8 mouse cellular contexts compared by ENCODE assay signal in the genomic region with DNA sequence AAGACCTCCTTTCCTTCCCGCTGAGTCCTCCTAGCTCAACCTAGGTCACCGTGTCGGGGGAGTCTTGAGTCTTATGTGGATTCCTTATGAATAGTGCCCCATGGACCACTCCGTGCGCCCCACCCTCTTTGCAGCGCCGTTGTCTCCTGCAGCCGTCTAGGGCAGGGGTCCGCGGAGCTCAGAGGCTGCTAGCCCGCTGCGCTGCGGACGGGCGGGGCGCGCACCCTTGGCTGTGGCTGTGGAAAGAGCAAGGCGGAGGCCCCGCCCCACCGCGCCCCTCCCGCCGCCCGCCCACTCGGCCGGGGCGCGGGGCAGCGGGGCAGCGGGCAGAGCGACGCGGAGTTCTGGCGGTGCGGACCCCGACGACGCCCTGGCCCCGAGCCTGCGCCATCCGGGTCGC. TPM values are rescaled to one million over a fixed set of nuclear protein-coding genes. Genes with fewer than 3 reads are reported as not detected.
A peak's percentile ranks its signal among the peaks of the same experiment; 100 is the strongest.
DNase-seq lines count a peak whose midpoint lies in the region; ATAC-seq and TF ChIP-seq lines count a peak whose summit lies in the region.

A gene (plus strand): TSS at position 302 of the 400 bp plus-strand sequence.

- intact Hi-C loops in left cerebral cortex, postnatal 14 days (cut with DNase I): no loop called here

- H3K4me3 ChIP-seq in embryonic facial prominence, embryonic 11.5 days (ENCODE audit: low read depth, low read length): peak within 1 kb of the TSS; percentile 45
- peak within 1 kb of the TSS; percentile 49 for H3K4me3 ChIP-seq in lung, embryonic 16.5 days (ENCODE audit: low read length)
- peak within 1 kb of the TSS; percentile 52 for H3K4me3 ChIP-seq in stomach, embryonic 16.5 days (replicated peaks; ENCODE audit: low read length)
- no peak within 1 kb of the TSS for H3K4me3 ChIP-seq in thymus, adult 2 months (ENCODE audit: control insufficient read depth, insufficient read depth, low read length)

- peaks cover 16% of the 10 kb centered on the region for H3K27me3 ChIP-seq in embryonic facial prominence, embryonic 11.5 days (ENCODE audit: control insufficient read depth, insufficient read depth, low read length)
- peaks cover 26% of the 10 kb centered on the region for H3K27me3 ChIP-seq in lung, embryonic 16.5 days (ENCODE audit: control insufficient read depth, insufficient read depth, low read depth, low read length)
- peaks cover 9% of the 10 kb centered on the region; the same call in 1 of the 2 replicates for H3K27me3 ChIP-seq in stomach, embryonic 16.5 days (ENCODE audit: control insufficient read depth, insufficient read depth, low read length)
- peaks cover 7% of the 10 kb centered on the region; the same call in 1 of the 2 replicates for H3K27me3 ChIP-seq in thymus, adult 2 months (ENCODE audit: control insufficient read depth, insufficient read depth, low read length)

- DNase-seq in adrenal gland, adult 2 months: peak; percentile 32
- no peak for DNase-seq in adrenal gland, postnatal 4 days (ENCODE audit: low spot score in 2 of 2)
- peak; percentile 39 for DNase-seq in embryonic facial prominence, embryonic 11.5 days (ENCODE audit: low spot score)
- peak; percentile 40 for DNase-seq in induced T-regulatory cell, adult 2 months (ENCODE audit: low read depth)
- no peak for DNase-seq in thymus, adult 2 months
- DNase-seq in left cerebral cortex, postnatal 14 days (ENCODE audit: low spot score in 2 of 2): no peak

- peak within 1 kb of the TSS; percentile 47; the same call in 1 of the 2 replicates for H3K27ac ChIP-seq in embryonic facial prominence, embryonic 11.5 days (replicated peaks; ENCODE audit: low read depth, low read length)
- no peak within 1 kb of the TSS for H3K27ac ChIP-seq in lung, embryonic 16.5 days (ENCODE audit: low read length)
- H3K27ac ChIP-seq in stomach, embryonic 16.5 days (ENCODE audit: low read length): peak within 1 kb of the TSS; percentile 56; the same call in 1 of the 2 replicates
- no peak within 1 kb of the TSS for H3K27ac ChIP-seq in thymus, adult 2 months (ENCODE audit: control insufficient read depth, insufficient read depth, low read length)

- no peaks in the 10 kb centered on the region for H3K9me3 ChIP-seq in embryonic facial prominence, embryonic 11.5 days (replicated peaks; ENCODE audit: control insufficient read depth, low read length)
- H3K9me3 ChIP-seq in lung, embryonic 16.5 days (ENCODE audit: control insufficient read depth, low read length): peaks cover 2% of the 10 kb centered on the region; the same call in 1 of the 2 replicates
- no peaks in the 10 kb centered on the region for H3K9me3 ChIP-seq in stomach, embryonic 16.5 days (replicated peaks; ENCODE audit: control insufficient read depth, low read length)

- 2% methylated on average over 36 of the region's 42 CpGs for WGBS in embryonic facial prominence, embryonic 11.5 days
- 1% methylated on average over 36 of the region's 42 CpGs for WGBS in lung, embryonic 16.5 days
- WGBS in stomach, embryonic 16.5 days: 2% methylated on average over 42 of the region's 42 CpGs
- WGBS in thymus, adult 2 months: 4% methylated on average over 42 of the region's 42 CpGs

- no peaks in the 10 kb centered on the region for H3K36me3 ChIP-seq in embryonic facial prominence, embryonic 11.5 days (replicated peaks; ENCODE audit: control insufficient read depth, insufficient read depth, low read depth, low read length)
- no peaks in the 10 kb centered on the region for H3K36me3 ChIP-seq in lung, embryonic 16.5 days (ENCODE audit: control insufficient read depth, insufficient read depth, low read length)
- no peaks in the 10 kb centered on the region for H3K36me3 ChIP-seq in stomach, embryonic 16.5 days (ENCODE audit: control insufficient read depth, insufficient read depth, low read length)
- H3K36me3 ChIP-seq in thymus, adult 2 months (ENCODE audit: control insufficient read depth, insufficient read depth, low read length): no peaks in the 10 kb centered on the region

- H3K4me2 ChIP-seq in embryonic facial prominence, embryonic 11.5 days (ENCODE audit: low read depth, low read length): peak within 1 kb of the TSS; percentile 65
- peak within 1 kb of the TSS; percentile 70 for H3K4me2 ChIP-seq in lung, embryonic 16.5 days (ENCODE audit: low read depth, low read length)
- H3K4me2 ChIP-seq in stomach, embryonic 16.5 days (ENCODE audit: low read depth, low read length): peak within 1 kb of the TSS; percentile 67

- H3K9ac ChIP-seq in embryonic facial prominence, embryonic 11.5 days (replicated peaks; ENCODE audit: low read length): peak within 1 kb of the TSS; percentile 60
- H3K9ac ChIP-seq in lung, embryonic 16.5 days (ENCODE audit: low read length): peak within 1 kb of the TSS; percentile 63
- peak within 1 kb of the TSS; percentile 75 for H3K9ac ChIP-seq in stomach, embryonic 16.5 days (ENCODE audit: low read length)

- TF ChIP-seq CTCF in thymus, adult 2 months (IDR thresholded peaks at IDR 0.05; ENCODE audit: borderline replicate concordance, control insufficient read depth, extremely low read depth, insufficient read depth, low read length, poor library complexity): no peak

- 0 out of 2 replicates have a peak, but pooled peaks cover 2% of the 10 kb centered on the region for H3K4me1 ChIP-seq in embryonic facial prominence, embryonic 11.5 days (ENCODE audit: control insufficient read depth, insufficient read depth, low read length)
- H3K4me1 ChIP-seq in lung, embryonic 16.5 days (replicated peaks; ENCODE audit: control insufficient read depth, insufficient read depth, low read length): peaks cover 11% of the 10 kb centered on the region; the same call in 1 of the 2 replicates
- H3K4me1 ChIP-seq in stomach, embryonic 16.5 days (ENCODE audit: control insufficient read depth, insufficient read depth, low read length): peaks cover 13% of the 10 kb centered on the region
- H3K4me1 ChIP-seq in thymus, adult 2 months (replicated peaks; ENCODE audit: control insufficient read depth, insufficient read depth, low read length): no peaks in the 10 kb centered on the region

- ATAC-seq in embryonic facial prominence, embryonic 11.5 days (replicated peaks; ENCODE audit: insufficient number of reproducible peaks, low FRiP score, low TSS enrichment, low read depth): no peak
- ATAC-seq in lung, embryonic 16.5 days (ENCODE audit: low read depth): peak; percentile 69
- peak; percentile 66 for ATAC-seq in stomach, embryonic 16.5 days (ENCODE audit: insufficient read depth, low FRiP score)

- TF ChIP-seq POLR2A in thymus, adult 2 months (IDR thresholded peaks at IDR 0.05; ENCODE audit: control insufficient read depth, extremely low read depth, insufficient read depth, low read length, poor library complexity): no peak

RNA-seq across cellular contexts. Expression of the gene that starts here (rescaled TPM):
- total RNA-seq in adrenal gland, adult 2 months (2021): 1 to 10 TPM; 1.4 to 6.1 TPM
- polyA plus RNA-seq in adrenal gland, adult 2 months (2012; rRNA removed): 1.9 TPM in 2 replicates
- total RNA-seq in adrenal gland, postnatal 4 days (2021): 10 to 100 TPM in 1 of 2 experiments, 1 to 10 TPM in 1; 9.3 to 12.8 TPM
- 15.7 and 18.1 TPM in 2 replicates for polyA plus RNA-seq in embryonic facial prominence, embryonic 11.5 days (2014; fragmentation: Nextera tagmentation; extraction: Ambion mirVana)
- polyA plus RNA-seq in lung, embryonic 16.5 days (2015; fragmentation: Nextera tagmentation; extraction: Ambion mirVana): 3.6 and 4.6 TPM in 2 replicates
- 7.6 and 11.1 TPM in 2 replicates for polyA plus RNA-seq in stomach, embryonic 16.5 days (2015; fragmentation: Nextera tagmentation; extraction: Ambion mirVana)
- polyA plus RNA-seq in thymus, adult 2 months (2012; rRNA removed): 0.28 and 0.35 TPM in 2 replicates
- total RNA-seq in left cerebral cortex, postnatal 14 days (2021): 1 to 10 TPM; 2.9 to 3.4 TPM

Comparison
In these comparisons a context has a peak if more than half of its experiments do, and no peak if none do; other contexts are left out.
1. DNase-seq: peak in adrenal gland, adult 2 months (single experiment), embryonic facial prominence, embryonic 11.5 days (single experiment) and induced T-regulatory cell, adult 2 months (single experiment); none in adrenal gland, postnatal 4 days (0 of 2), thymus, adult 2 months (single experiment) and left cerebral cortex, postnatal 14 days (0 of 2).
2. H3K27ac ChIP-seq: peak in embryonic facial prominence, embryonic 11.5 days (single experiment) and stomach, embryonic 16.5 days (single experiment); none in lung, embryonic 16.5 days (single experiment) and thymus, adult 2 months (single experiment).
3. Peak in every context shown above with its lines, with median percentiles within 50 percentile points of each other: H3K4me2 ChIP-seq and H3K9ac ChIP-seq.